ENCODE assay signal across 33 mouse cellular contexts in genomic region chr3:58902051-58902758, GRCm38 (mm10). TPM values are rescaled to one million over a fixed set of nuclear protein-coding genes. Genes with fewer than 3 reads are reported as not detected.
DNase-seq lines count a peak whose midpoint lies in the region; ATAC-seq and TF ChIP-seq lines count a peak whose summit lies in the region.
"Had no signal": no experiment of that assay in that cellular context is flagged by ENCODE, and none has a peak within 500 bp of the region (broad histone marks: within the 10 kb centered on the region; RNA-seq: fewer than 3 reads in every experiment).

No protein-coding gene starts in this region.

- peak; percentile 46 for DNase-seq in forebrain, embryonic 14.5 days (ENCODE audit: low spot score)
- DNase-seq in forebrain, embryonic 10.5 days (ENCODE audit: extremely low spot score, low spot score), result no peak
- no peak for DNase-seq in hindbrain, postnatal 0 days (ENCODE audit: low spot score)
- DNase-seq in right cerebral cortex, postnatal 25 days, result peak; percentile 8
- no peak for DNase-seq in right cerebral cortex, postnatal 14 days
- DNase-seq: adrenal gland, postnatal 14 days; cerebellum, adult 18-20 months; heart, postnatal 10 days; kidney, adult 18-20 months; kidney, postnatal 25 days; liver; lung, adult 2 months; lung, postnatal 10 days; right cerebral cortex, postnatal 4 days; thymus, adult 18-20 months; thymus, postnatal 25 days had no signal

- WGBS in forebrain, embryonic 14.5 days, result 73% methylated on average over 13 of the region's 13 CpGs
- 95% methylated on average over 13 of the region's 13 CpGs for WGBS in forebrain, embryonic 10.5 days
- whole genome bisulfite sequencing in hindbrain, postnatal 0 days, result 36% methylated on average over 13 of the region's 13 CpGs
- WGBS in hindbrain, embryonic 13.5 days, result 73% methylated on average over 13 of the region's 13 CpGs
- WGBS in midbrain, embryonic 16.5 days, result 57% methylated on average over 13 of the region's 13 CpGs
- 80% methylated on average over 13 of the region's 13 CpGs for WGBS in neural tube, embryonic 15.5 days

- H3K4me1 ChIP-seq in forebrain, embryonic 14.5 days (ENCODE audit: control insufficient read depth, insufficient read depth, low read length), result no peaks in the 10 kb centered on the region
- no peaks in the 10 kb centered on the region; the same call in 1 of the 2 replicates for H3K4me1 ChIP-seq in forebrain, embryonic 10.5 days
- no peaks in the 10 kb centered on the region for H3K4me1 ChIP-seq in hindbrain, postnatal 0 days (ENCODE audit: insufficient read depth, low read length)
- H3K4me1 ChIP-seq in hindbrain, embryonic 13.5 days (replicated peaks), result no peaks in the 10 kb centered on the region
- no peaks in the 10 kb centered on the region for H3K4me1 ChIP-seq in midbrain, embryonic 16.5 days (ENCODE audit: control insufficient read depth, insufficient read depth, low read length)
- H3K4me1 ChIP-seq in neural tube, embryonic 15.5 days, result no peaks in the 10 kb centered on the region
- H3K4me1 ChIP-seq: embryonic facial prominence, embryonic 15.5 days; heart, embryonic 13.5 days; kidney, embryonic 15.5 days had no signal

- H3K27me3 ChIP-seq in forebrain, embryonic 14.5 days (replicated peaks; ENCODE audit: control insufficient read depth, insufficient read depth, low read length), result no peaks in the 10 kb centered on the region
- H3K27me3 ChIP-seq in forebrain, embryonic 10.5 days (ENCODE audit: poor library complexity, severe bottlenecking), result no peaks in the 10 kb centered on the region
- no peaks in the 10 kb centered on the region for H3K27me3 ChIP-seq in hindbrain, postnatal 0 days (ENCODE audit: insufficient read depth, low read length)
- H3K27me3 ChIP-seq in hindbrain, embryonic 13.5 days, result no peaks in the 10 kb centered on the region
- H3K27me3 ChIP-seq in midbrain, embryonic 16.5 days (ENCODE audit: control insufficient read depth, insufficient read depth, low read depth, low read length), result no peaks in the 10 kb centered on the region
- no peaks in the 10 kb centered on the region for H3K27me3 ChIP-seq in neural tube, embryonic 15.5 days (replicated peaks)
- H3K27me3 ChIP-seq: embryonic facial prominence, embryonic 15.5 days; heart, embryonic 13.5 days; kidney, embryonic 15.5 days had no signal

- H3K9me3 ChIP-seq in forebrain, embryonic 14.5 days (replicated peaks; ENCODE audit: control insufficient read depth, low read length), result no peaks in the 10 kb centered on the region
- no peaks in the 10 kb centered on the region for H3K9me3 ChIP-seq in forebrain, embryonic 10.5 days
- no peaks in the 10 kb centered on the region for H3K9me3 ChIP-seq in hindbrain, postnatal 0 days (ENCODE audit: low read length)
- H3K9me3 ChIP-seq in hindbrain, embryonic 13.5 days, result no peaks in the 10 kb centered on the region
- H3K9me3 ChIP-seq in midbrain, embryonic 16.5 days (replicated peaks; ENCODE audit: control insufficient read depth, low read length, poor library complexity, severe bottlenecking), result no peaks in the 10 kb centered on the region
- H3K9me3 ChIP-seq in neural tube, embryonic 15.5 days (replicated peaks), result no peaks in the 10 kb centered on the region
- H3K9me3 ChIP-seq: embryonic facial prominence, embryonic 10.5 days; embryonic facial prominence, embryonic 15.5 days; heart, embryonic 13.5 days; kidney, embryonic 15.5 days had no signal

- TF ChIP-seq CTCF in hindbrain, postnatal 0 days (IDR thresholded peaks at IDR 0.05; ENCODE audit: low read depth), result no peak

- H3K36me3 ChIP-seq in forebrain, embryonic 14.5 days (ENCODE audit: control insufficient read depth, insufficient read depth, low read length), result no peaks in the 10 kb centered on the region
- no peaks in the 10 kb centered on the region for H3K36me3 ChIP-seq in forebrain, embryonic 10.5 days (replicated peaks)
- H3K36me3 ChIP-seq in hindbrain, postnatal 0 days (ENCODE audit: insufficient read depth, low read length), result no peaks in the 10 kb centered on the region
- H3K36me3 ChIP-seq in hindbrain, embryonic 13.5 days, result no peaks in the 10 kb centered on the region
- no peaks in the 10 kb centered on the region for H3K36me3 ChIP-seq in midbrain, embryonic 16.5 days (ENCODE audit: control insufficient read depth, insufficient read depth, low read length)
- H3K36me3 ChIP-seq in neural tube, embryonic 15.5 days, result no peaks in the 10 kb centered on the region
- H3K36me3 ChIP-seq: embryonic facial prominence, embryonic 10.5 days; embryonic facial prominence, embryonic 15.5 days; heart, embryonic 13.5 days; kidney, embryonic 15.5 days had no signal

- no peak overlapping the region for H3K9ac ChIP-seq in forebrain, embryonic 14.5 days (ENCODE audit: low read length)
- H3K9ac ChIP-seq in hindbrain, postnatal 0 days (replicated peaks; ENCODE audit: low read length), result no peak overlapping the region
- no peak overlapping the region for H3K9ac ChIP-seq in hindbrain, embryonic 13.5 days
- no peak overlapping the region for H3K9ac ChIP-seq in midbrain, embryonic 16.5 days (ENCODE audit: low read depth, low read length)
- H3K9ac ChIP-seq in neural tube, embryonic 15.5 days (replicated peaks), result no peak overlapping the region
- H3K9ac ChIP-seq: embryonic facial prominence, embryonic 15.5 days; heart, embryonic 13.5 days; kidney, embryonic 15.5 days; liver, embryonic 14.5 days had no signal

- H3K4me3 ChIP-seq in forebrain, embryonic 14.5 days (ENCODE audit: low read depth, low read length), result no peak overlapping the region
- no peak overlapping the region for H3K4me3 ChIP-seq in forebrain, embryonic 10.5 days
- no peak overlapping the region for H3K4me3 ChIP-seq in hindbrain, postnatal 0 days (ENCODE audit: low read length)
- no peak overlapping the region for H3K4me3 ChIP-seq in hindbrain, embryonic 13.5 days
- no peak overlapping the region for H3K4me3 ChIP-seq in midbrain, embryonic 16.5 days (ENCODE audit: low read depth, low read length)
- H3K4me3 ChIP-seq in neural tube, embryonic 15.5 days (replicated peaks), result no peak overlapping the region
- H3K4me3 ChIP-seq: embryonic facial prominence, embryonic 10.5 days; embryonic facial prominence, embryonic 15.5 days; heart, embryonic 13.5 days; kidney, embryonic 15.5 days had no signal

- ATAC-seq in forebrain, embryonic 14.5 days, result peak; percentile 72; the same call in 1 of the 2 replicates
- peak; percentile 56; the same call in 1 of the 2 replicates for ATAC-seq in hindbrain, postnatal 0 days
- ATAC-seq in hindbrain, embryonic 13.5 days (ENCODE audit: low FRiP score), result no peak
- ATAC-seq in midbrain, embryonic 16.5 days, result peak; percentile 64
- no peak for ATAC-seq in neural tube, embryonic 15.5 days (ENCODE audit: low FRiP score)
- ATAC-seq: inflammation-experienced regulatory T-cells, adult 6 months had no signal

- H3K4me2 ChIP-seq in forebrain, embryonic 14.5 days (ENCODE audit: low read length), result no peak overlapping the region
- H3K4me2 ChIP-seq in hindbrain, postnatal 0 days (ENCODE audit: low read depth, low read length), result peak overlapping the region; percentile 13; the same call in 1 of the 2 replicates
- no peak overlapping the region for H3K4me2 ChIP-seq in hindbrain, embryonic 13.5 days
- 0 out of 2 replicates have a peak overlapping the region, but pooled peaks have one; percentile 1 for H3K4me2 ChIP-seq in midbrain, embryonic 16.5 days (ENCODE audit: low read length)
- no peak overlapping the region for H3K4me2 ChIP-seq in neural tube, embryonic 15.5 days
- H3K4me2 ChIP-seq: embryonic facial prominence, embryonic 15.5 days; heart, embryonic 13.5 days; kidney, embryonic 15.5 days had no signal

- peak overlapping the region; percentile 39; the same call in 1 of the 2 replicates for H3K27ac ChIP-seq in forebrain, embryonic 14.5 days (ENCODE audit: low read depth, low read length)
- H3K27ac ChIP-seq in forebrain, embryonic 10.5 days, result no peak overlapping the region
- no peak overlapping the region for H3K27ac ChIP-seq in hindbrain, postnatal 0 days
- H3K27ac ChIP-seq in hindbrain, embryonic 13.5 days, result no peak overlapping the region
- H3K27ac ChIP-seq in midbrain, embryonic 16.5 days (ENCODE audit: low read length), result no peak overlapping the region
- no peak overlapping the region for H3K27ac ChIP-seq in neural tube, embryonic 15.5 days (replicated peaks)
- H3K27ac ChIP-seq: embryonic facial prominence, embryonic 10.5 days; embryonic facial prominence, embryonic 15.5 days; heart, embryonic 13.5 days; kidney, embryonic 15.5 days; liver, embryonic 14.5 days; macrophage; stomach, postnatal 0 days had no signal

RNA-seq across cellular contexts. Expression of gene Clrn1, which starts 17.1 kb away (rescaled TPM):
- 0.51 and 0.93 TPM in 2 replicates for polyA plus RNA-seq in forebrain, embryonic 14.5 days (2014; fragmentation: Nextera tagmentation; extraction: Ambion mirVana)
- polyA plus RNA-seq in forebrain, embryonic 10.5 days (2016; fragmentation: Nextera tagmentation; extraction: Ambion mirVana), result 0.15 TPM in 1 of 2 replicates, not detected in the other
- 3.3 and 7.1 TPM in 2 replicates for total RNA-seq in hindbrain, postnatal 0 days (2014; rRNA removed)
- polyA plus RNA-seq in hindbrain, postnatal 0 days (2015; fragmentation: Nextera tagmentation; extraction: Ambion mirVana), result 3.7 TPM in 2 replicates
- 3.2 and 4.7 TPM in 2 replicates for polyA plus RNA-seq in hindbrain, embryonic 13.5 days (2015; fragmentation: Nextera tagmentation; extraction: Ambion mirVana)
- polyA plus RNA-seq in midbrain, embryonic 16.5 days (2015; fragmentation: Nextera tagmentation; extraction: Ambion mirVana), result 0.95 and 1.0 TPM in 2 replicates
- polyA plus RNA-seq in neural tube, embryonic 15.5 days (2015; fragmentation: Nextera tagmentation; extraction: Ambion mirVana), result 1.2 and 2.6 TPM in 2 replicates
- total RNA-seq: adrenal gland, postnatal 14 days; gastrocnemius, adult 8-10 months; gastrocnemius, postnatal 4 days; heart, adult 8-10 months; heart, postnatal 10 days; hematopoietic stem cell, adult 5-6 weeks; megakaryocyte-erythroid progenitor cell, adult 5-6 weeks had no signal
- polyA plus RNA-seq: inflammation-experienced regulatory T-cells, adult 6 months; liver, embryonic 14.5 days; lung, adult 2 months; macrophage; spleen, adult 2 months; stomach, postnatal 0 days had no signal

Comparison
In these comparisons a context has a peak if more than half of its experiments do, and no peak if none do; other contexts are left out.
1. ATAC-seq: peak in forebrain, embryonic 14.5 days (single experiment), hindbrain, postnatal 0 days (single experiment) and midbrain, embryonic 16.5 days (single experiment); none in hindbrain, embryonic 13.5 days (single experiment) and neural tube, embryonic 15.5 days (single experiment).
2. DNase-seq: peak in forebrain, embryonic 14.5 days (single experiment) and right cerebral cortex, postnatal 25 days (single experiment); none in forebrain, embryonic 10.5 days (single experiment), hindbrain, postnatal 0 days (single experiment) and right cerebral cortex, postnatal 14 days (single experiment).
3. H3K4me2 ChIP-seq: peak in hindbrain, postnatal 0 days (single experiment) and midbrain, embryonic 16.5 days (single experiment); none in forebrain, embryonic 14.5 days (single experiment), hindbrain, embryonic 13.5 days (single experiment) and neural tube, embryonic 15.5 days (single experiment).